Mouse (Mus musculus) megakaryocyte, adult 5-6 weeks (primary cell): Measurements from ENCODE around the gene Kdm2b. TPM values are rescaled to one million over a fixed set of nuclear protein-coding genes. Genes with fewer than 3 reads are reported as not detected.

ENCODE experiments used
- ATAC-seq: 2 replicates; pipeline ENCODE4 v1.8.0; 2016; ENCODE audit warnings: mild to moderate bottlenecking, inconsistent platforms; ENCODE audit not compliant: poor library complexity, severe bottlenecking
- total RNA-seq, 2 experiments: library from RNA; stranded (forward) in 1 of 2; stranded (reverse) in 1 of 2; fragments of 153-499, 151-499 nt in 1 of 2; fragments of 221-1000, 200-1000 nt in 1 of 2; gene quantifications; 2 replicates each; pipeline versions ENCODE4 v1.2.3 to v1.2.4; 2015 to 2017

The Kdm2b gene
- total RNA-seq, 2 experiments from 2014 or later = 29.1 to 31.6 TPM

- ATAC-seq = 0 out of 2 replicates have a peak, but pooled peaks have one; percentile 28
Measured at GRCm38 (mm10) chr5:123013599-123014315, 24.1 kb upstream of the Kdm2b start.

GRCm38 (mm10) chr5:123011705-123012104 is 22.1 kb upstream of the Kdm2b start:
- no peak for ATAC-seq

GRCm38 (mm10) chr5:123010806-123011205 is 21.2 kb upstream of the Kdm2b start:
- no peak for ATAC-seq

GRCm38 (mm10) chr5:123009873-123010272 is 20.2 kb upstream of the Kdm2b start:
- no peak for ATAC-seq

- ATAC-seq = no peak
Measured at GRCm38 (mm10) chr5:123008877-123009493, 19.4 kb upstream of the Kdm2b start.

- no peak for ATAC-seq
Measured at GRCm38 (mm10) chr5:123005716-123006592, 16.3 kb upstream of the Kdm2b start.

- ATAC-seq = no peak
Measured at GRCm38 (mm10) chr5:123000901-123001300, 11.3 kb upstream of the Kdm2b start.

- no peak for ATAC-seq
Measured at GRCm38 (mm10) chr5:122997205-122998204, 7.9 kb upstream of the Kdm2b start.

- ATAC-seq = no peak
Measured at GRCm38 (mm10) chr5:122994910-122995309, 5.3 kb upstream of the Kdm2b start.

GRCm38 (mm10) chr5:122994303-122994846 is 4.8 kb upstream of the Kdm2b start:
- peak; percentile 67 for ATAC-seq

GRCm38 (mm10) chr5:122993811-122994210 is 4.2 kb upstream of the Kdm2b start:
- ATAC-seq = no peak

GRCm38 (mm10) chr5:122991350-122992004 is 1.9 kb upstream of the Kdm2b start:
- no peak for ATAC-seq

- ATAC-seq = peak; percentile 65
Measured at GRCm38 (mm10) chr5:122990411-122991160, 963 bp upstream of the Kdm2b start.

GRCm38 (mm10) chr5:122989001-122989525 is 560 bp downstream of the Kdm2b start:
- ATAC-seq = peak; percentile 52

- peak; percentile 26; the same call in 1 of the 2 replicates for ATAC-seq
Measured at GRCm38 (mm10) chr5:122988021-122988751, 1.4 kb downstream of the Kdm2b start.

GRCm38 (mm10) chr5:122987211-122988020 is 2.2 kb downstream of the Kdm2b start:
- ATAC-seq = no peak

- ATAC-seq = no peak
Measured at GRCm38 (mm10) chr5:122986091-122986493, 3.5 kb downstream of the Kdm2b start.
